Mouse (Mus musculus) adrenal gland, postnatal 4 days (tissue): Measurements from ENCODE around the gene Srcin1. TPM values are rescaled to one million over a fixed set of nuclear protein-coding genes. Genes with fewer than 3 reads are reported as not detected.

Source experiments
- DNase-seq, 2 experiments: peaks; one replicate each; pipeline ENCODE4 v3.0.0; 2021 to 2022; ENCODE audit warnings: low spot score in 2 of 2, mixed read lengths in 2 of 2
- total RNA-seq, 2 experiments: library from RNA; stranded (reverse); gene quantifications; 2 replicates each; pipeline ENCODE4 v1.2.3; 2021

The Srcin1 gene
- total RNA-seq, 2 experiments from 2014 or later = 12.0 to 14.3 TPM

GRCm38 (mm10) chr11:97468639-97469287 lies 107.2 kb downstream of the Srcin1 start:
- peak; percentile 70 to 75 for DNase-seq

DNA sequence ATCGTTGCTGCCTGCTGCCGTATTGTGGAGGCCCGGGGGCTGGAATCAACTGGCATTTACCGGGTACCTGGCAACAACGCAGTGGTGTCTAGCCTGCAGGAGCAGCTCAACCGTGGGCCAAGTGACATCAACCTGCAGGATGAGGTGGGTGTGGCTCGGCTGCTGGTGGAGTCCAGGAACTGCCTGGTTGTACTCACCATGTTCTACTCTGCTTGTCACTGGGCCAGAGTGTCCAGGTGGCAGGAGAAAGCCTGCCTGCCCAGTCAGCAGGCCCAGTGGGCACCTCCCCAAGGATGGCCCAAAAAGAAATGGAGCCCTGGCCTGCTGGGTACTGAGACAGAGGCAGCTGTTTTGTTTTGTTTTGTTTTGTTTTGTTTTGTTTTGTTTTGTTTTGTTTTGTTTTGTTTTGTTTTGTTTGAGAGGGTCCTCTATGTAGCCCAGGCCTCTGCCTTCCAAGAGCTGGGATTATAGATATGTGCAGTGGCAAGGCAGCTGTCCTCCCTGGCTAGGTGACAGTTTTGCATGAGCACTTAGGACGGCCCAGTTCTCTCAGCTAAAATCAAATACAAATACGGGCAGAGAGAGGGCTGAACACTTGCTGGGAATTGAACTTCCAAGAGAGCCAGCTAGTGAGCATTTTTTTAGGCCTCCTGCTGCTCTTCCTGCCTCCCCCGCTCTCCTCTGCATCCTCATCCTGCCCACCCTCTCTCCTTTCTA lies 109.4 kb downstream of the Srcin1 start:
- no peak for DNase-seq

GRCm38 (mm10) chr11:97465957-97466356 lies 110.0 kb downstream of the Srcin1 start:
- DNase-seq = no peak

- no peak for DNase-seq
Measured at GRCm38 (mm10) chr11:97463991-97464390, 112.0 kb downstream of the Srcin1 start.

- no peak for DNase-seq
Measured at GRCm38 (mm10) chr11:97463166-97463565, 112.8 kb downstream of the Srcin1 start.

GRCm38 (mm10) chr11:97462538-97462937 lies 113.4 kb downstream of the Srcin1 start:
- DNase-seq = no peak

GRCm38 (mm10) chr11:97461307-97461820 lies 114.6 kb downstream of the Srcin1 start:
- no peak for DNase-seq

Other genes with a start within 250 kb of the Srcin1 start
- 10 to 100 TPM; 10.3 to 11.1 TPM for gene Gpr179, start 224.1 kb downstream of the Srcin1 start, total RNA-seq
- gene Socs7, start 213.6 kb downstream of the Srcin1 start, total RNA-seq = 10 to 100 TPM; 25.6 to 27.4 TPM
- gene Arhgap23, start 160.7 kb downstream of the Srcin1 start, total RNA-seq = 10 to 100 TPM; 37.9 to 38.6 TPM
- under 1 TPM; 0.37 to 0.48 TPM for gene 4933428G20Rik, start 75.8 kb downstream of the Srcin1 start, total RNA-seq
- gene Epop, start 53.5 kb upstream of the Srcin1 start, total RNA-seq = 1 to 10 TPM; 4.2 to 4.7 TPM
- 10 to 100 TPM; 49.0 to 59.7 TPM for gene Mllt6, start 87.2 kb upstream of the Srcin1 start, total RNA-seq
- gene Cisd3, start 109.6 kb upstream of the Srcin1 start, total RNA-seq = 100 to 1,000 TPM; 105 to 109 TPM
- gene Pcgf2, start 124.3 kb upstream of the Srcin1 start, total RNA-seq = 10 to 100 TPM; 69.9 to 71.5 TPM
- gene Psmb3, start 127.2 kb upstream of the Srcin1 start, total RNA-seq = 100 to 1,000 TPM; 193 to 221 TPM
- 10 to 100 TPM; 36.0 to 39.1 TPM for gene Pip4k2b, start 168.5 kb upstream of the Srcin1 start, total RNA-seq
- 10 to 100 TPM; 23.0 to 24.5 TPM for gene Cwc25, start 190.4 kb upstream of the Srcin1 start, total RNA-seq
- under 1 TPM in 1 of 2 experiments, not detected in 1; 0.87 TPM for gene 1700001P01Rik, start 199.7 kb upstream of the Srcin1 start, total RNA-seq
- 1,000 to 10,000 TPM; 1,280 to 1,304 TPM for gene Rpl23, start 206.3 kb upstream of the Srcin1 start, total RNA-seq
- gene Lasp1, start 222.8 kb upstream of the Srcin1 start, total RNA-seq = 100 to 1,000 TPM; 184 to 192 TPM